Mouse (Mus musculus) left cerebral cortex, postnatal 10 days (tissue): Measurements from ENCODE around the gene Ostf1. TPM values are rescaled to one million over a fixed set of nuclear protein-coding genes. Genes with fewer than 3 reads are reported as not detected.
"Not testable (repeated sequence)": the region's sequence is repeated elsewhere in the genome, so short reads cannot be mapped to it uniquely, and the experiment has no call there.

Source experiments
- DNase-seq, 2 experiments: peaks; one replicate each; pipeline ENCODE4 v3.0.0; 2021 to 2022; ENCODE audit warnings: low spot score in 2 of 2, mixed read lengths in 1 of 2; ENCODE audit errors: extremely low spot score in 1 of 2
- intact Hi-C: fragments of 180-260 bp; cut with DNase I; formaldehyde crosslinking; loops from one replicate; pipeline ENCODE4 v1.15.1; 2025
- total RNA-seq, 2 experiments: library from RNA; stranded (reverse); gene quantifications; 2 replicates each; pipeline ENCODE4 v1.2.3; 2021

Gene Ostf1
- total RNA-seq, 2 experiments from 2014 or later: 19.6 to 20.5 TPM

DNA sequence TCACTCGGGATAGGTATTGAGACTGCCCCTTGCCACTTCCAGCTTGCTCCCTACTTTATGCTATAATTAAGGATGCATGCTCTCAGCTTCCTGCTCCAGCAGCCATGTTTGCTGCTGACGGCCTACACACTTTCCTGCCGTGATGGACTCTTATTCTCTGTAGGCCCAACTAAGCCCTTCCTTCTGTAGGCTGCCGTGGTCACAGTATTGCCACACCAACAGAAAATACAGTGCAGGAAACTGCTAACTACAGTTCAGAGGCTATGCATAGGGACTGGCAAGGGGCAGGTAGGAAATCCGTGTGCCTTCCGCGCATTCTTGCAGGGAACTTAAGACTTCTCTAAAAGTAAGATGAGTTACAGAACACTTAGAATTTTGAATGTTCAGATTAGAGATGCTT, 17.3 kb downstream of the Ostf1 start:
- DNase-seq: no peak
- intact Hi-C loops: no loop called here

DNA sequence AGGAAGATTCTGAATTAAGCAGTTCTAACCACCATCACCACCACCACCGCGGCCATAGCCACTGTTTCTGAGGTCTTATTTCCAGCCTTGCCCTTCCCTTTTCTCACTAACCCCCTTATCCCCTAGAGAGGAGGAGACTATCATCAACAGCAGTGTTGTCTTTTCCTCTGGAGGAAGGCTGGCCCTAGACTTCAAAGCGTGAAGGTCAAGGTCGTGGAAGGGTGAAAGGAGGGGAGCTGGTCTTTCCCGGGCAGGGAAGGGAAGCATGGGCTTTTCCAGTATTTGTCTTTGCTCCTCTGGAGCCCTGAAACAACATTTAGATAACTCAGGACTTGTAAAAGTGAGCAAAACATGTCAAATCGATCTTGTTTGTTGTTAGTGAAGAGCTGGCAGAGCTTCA, 22.6 kb downstream of the Ostf1 start:
- no peak for DNase-seq
- intact Hi-C loops: no loop called here

DNA sequence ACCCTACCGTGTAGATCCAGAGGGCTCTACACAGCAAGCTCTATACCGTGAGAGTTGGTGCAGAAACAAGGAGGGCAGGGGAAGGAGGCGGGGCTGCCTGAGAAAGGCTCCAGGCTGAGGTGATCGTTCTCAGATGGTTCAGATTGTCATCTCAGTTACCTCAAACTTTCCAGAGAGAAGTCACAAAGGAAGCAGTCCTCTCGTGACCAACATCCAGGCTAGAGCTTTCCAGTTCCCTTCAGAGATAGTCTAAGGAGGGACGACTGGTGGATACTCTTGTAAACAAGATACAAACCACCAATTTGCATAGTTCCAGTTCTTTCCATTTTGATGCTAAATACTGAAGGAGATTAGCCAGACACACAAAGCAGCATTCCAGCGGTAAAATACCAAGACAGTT, 23.7 kb downstream of the Ostf1 start:
- intact Hi-C loops: no loop called here
- no peak for DNase-seq

DNA sequence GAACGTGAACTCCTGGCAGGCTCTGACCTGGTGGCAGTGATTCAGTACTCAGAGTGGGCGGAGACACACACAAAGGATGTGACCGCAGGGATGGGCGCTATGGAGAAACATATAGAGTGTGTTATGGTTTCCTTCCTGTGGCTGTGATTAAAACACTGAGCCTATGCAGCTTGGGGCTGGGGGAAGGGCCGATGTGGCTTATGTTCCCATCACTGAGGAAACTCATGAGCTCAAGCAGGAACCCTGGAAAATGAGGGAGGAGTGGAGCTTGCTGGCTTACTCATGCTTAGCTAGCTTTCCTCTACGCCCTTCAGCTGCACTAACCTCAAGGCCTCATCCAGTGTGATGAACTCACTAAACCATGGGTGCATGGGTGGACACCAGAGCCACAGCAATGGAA, 28.6 kb downstream of the Ostf1 start:
- DNase-seq: no peak
- intact Hi-C loops: no loop called here

DNA sequence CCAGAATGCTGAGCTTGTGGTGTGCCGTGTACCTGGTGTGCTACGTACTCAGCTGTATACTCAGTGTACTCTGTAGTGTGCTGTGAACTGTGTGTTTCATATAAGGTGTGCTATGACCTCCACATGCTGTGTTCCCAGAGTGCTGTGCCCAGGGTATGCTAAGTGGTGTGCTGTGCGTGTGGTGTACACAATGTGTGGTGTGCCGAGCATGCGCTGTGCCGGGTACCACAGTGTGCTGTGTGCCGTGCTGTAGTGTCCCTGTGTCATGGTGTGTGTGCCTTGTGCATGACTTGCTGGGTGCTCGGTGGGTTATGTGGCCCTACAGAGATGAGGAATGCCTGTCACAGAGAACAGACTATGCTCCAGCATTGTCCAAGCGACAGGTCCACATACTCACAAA, 31.0 kb downstream of the Ostf1 start:
- intact Hi-C loops: no loop called here
- no peak for DNase-seq

DNA sequence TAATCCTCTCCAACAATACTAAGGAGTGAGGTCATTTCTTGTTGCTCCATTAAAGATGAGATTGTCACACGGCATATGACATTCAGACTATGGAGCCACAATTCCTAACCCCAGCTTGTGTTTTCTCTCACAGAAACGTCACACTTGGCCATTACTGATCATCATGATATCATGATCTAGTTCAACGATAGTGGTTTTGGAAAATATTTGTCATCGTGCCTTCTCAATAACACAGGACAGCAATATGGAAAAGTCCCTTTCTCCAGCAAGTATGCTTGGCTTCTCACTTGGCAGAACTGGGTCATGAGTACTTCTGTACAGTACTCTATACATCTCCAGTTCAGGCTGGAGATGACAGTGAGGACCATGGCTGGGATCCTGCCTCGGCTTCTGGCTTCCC, 32.0 kb downstream of the Ostf1 start:
- intact Hi-C loops: no loop called here

DNA sequence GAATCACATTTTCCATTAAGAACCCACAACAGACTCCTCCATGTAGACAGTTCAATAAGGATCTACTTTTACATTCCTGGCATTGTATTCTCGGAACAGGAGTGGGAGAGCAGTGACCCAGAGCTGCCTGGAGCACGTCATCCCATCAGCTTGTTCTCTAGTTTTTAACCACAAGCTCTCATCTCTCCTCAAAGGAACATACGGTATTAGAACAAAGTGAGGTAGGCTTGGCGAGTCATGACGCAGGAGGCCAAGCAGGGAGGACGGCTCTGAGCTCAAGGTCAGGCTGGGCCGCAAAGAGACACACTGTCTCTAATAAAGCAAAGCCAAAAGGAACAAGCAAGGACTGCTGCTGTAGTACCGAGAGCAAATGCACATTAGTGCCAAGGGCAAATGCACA, 32.6 kb downstream of the Ostf1 start:
- intact Hi-C loops: no loop called here
- DNase-seq: no peak

More for the DNA sequence above, 32.0 kb downstream of the Ostf1 start:
- DNase-seq: no peak

DNA sequence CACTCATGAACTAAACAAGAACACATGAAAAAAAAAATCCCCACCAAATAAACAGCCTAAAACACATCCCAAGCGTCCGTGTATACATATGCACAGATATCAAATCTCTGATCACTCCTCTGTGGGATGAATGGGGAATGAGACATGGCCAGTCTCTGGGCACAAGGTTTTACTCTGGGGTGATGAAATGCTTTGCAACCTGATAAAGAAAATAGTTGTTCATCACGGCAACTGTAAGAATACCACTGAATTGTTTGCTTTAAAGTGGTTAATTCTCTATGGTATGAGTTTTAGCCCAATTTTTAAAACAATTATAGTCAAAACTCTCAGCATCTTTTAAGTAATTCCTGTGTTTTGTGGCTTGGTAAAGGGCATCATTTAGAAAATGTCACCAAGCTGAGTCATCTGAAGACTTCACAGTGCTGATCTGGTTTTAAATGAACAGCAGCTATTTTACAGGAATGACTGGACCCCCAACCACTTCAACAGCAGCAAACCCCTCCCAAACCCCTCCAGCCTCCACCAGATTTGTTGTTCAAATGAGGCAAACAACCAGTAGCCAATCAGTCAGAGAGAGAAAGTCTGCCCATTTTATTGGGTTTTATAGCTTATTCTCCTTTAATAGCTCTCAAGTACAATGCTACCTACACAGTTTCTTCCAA, 33.2 kb downstream of the Ostf1 start:
- no peak for DNase-seq
- intact Hi-C loops: no loop called here

DNA sequence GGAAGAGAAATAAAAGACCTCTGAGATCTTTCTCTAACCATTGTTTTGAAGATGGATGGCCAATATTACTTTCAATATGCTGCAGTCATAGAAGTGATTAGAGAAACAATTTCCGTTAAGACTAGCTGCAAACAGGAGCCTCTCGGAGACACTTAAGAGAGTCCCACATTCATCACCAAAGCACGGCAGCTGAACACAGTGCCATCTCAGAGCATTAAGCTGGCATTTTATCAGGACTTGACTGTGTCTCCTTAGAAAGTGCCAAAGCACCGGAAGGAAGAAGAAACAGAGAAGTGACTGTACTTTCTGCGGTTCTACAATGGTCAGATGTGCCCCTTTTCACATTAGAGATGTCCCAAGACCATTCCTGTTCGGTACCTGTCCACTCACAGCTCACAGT, 33.9 kb downstream of the Ostf1 start:
- DNase-seq: no peak
- intact Hi-C loops: no loop called here

DNA sequence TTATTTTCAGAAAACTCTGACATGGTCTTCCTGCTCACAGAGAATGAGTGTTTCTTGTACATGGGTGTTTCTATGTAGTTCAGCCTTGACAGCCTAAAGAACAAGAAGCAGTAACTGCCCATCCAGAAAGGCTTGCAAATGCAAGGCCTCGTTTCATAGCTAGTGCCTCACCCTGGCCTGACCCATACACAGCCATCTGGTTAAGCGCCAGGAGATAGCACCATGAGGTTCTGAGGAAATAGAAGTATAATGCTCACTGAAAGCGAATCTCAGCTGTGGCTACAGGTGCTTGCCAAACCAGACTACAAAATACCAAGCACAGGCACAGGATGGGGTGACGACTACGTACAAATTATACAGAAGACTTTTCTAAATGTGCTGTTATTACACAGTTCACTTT, 34.7 kb downstream of the Ostf1 start:
- DNase-seq: no peak
- intact Hi-C loops: no loop called here

DNA sequence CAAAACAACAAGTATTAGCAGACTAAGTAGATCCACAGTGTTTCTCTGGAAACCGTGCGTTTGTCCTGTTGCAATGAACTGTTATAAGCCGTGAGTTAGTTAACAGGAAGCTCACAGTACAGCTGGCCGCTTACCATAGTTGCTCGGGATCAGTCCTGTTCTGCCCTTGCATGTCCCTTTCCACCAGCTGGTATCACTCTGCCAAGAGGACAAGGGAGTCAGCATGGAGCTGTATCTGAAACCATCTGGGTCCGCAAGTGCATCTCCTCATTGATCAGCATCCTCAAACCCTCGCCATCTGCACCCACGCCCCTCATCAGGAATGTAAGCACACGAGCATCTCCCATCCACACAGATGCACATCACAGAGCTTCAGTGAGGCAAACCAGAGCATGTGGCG, 37.9 kb downstream of the Ostf1 start:
- no peak for DNase-seq
- intact Hi-C loops: no loop called here

DNA sequence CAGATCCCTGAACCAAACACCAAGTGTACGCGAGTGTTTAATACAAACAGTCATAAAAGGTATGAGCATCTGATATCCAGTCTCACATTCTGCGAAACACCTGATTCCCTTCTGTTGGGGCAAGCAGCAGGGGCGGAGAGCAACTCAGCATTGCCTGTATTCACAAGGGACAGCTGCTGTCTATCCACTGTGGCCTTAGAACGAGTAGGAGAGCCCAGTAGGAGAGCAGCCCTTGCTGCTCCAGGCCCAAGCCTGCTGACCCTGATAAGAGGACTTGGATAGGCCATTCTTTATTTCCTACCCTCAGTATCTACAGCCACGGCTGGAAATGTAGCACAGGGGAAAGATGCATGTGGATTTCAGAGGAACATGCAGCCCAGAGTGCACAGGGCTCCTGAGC, 38.7 kb downstream of the Ostf1 start:
- DNase-seq: no peak
- intact Hi-C loops: no loop called here

DNA sequence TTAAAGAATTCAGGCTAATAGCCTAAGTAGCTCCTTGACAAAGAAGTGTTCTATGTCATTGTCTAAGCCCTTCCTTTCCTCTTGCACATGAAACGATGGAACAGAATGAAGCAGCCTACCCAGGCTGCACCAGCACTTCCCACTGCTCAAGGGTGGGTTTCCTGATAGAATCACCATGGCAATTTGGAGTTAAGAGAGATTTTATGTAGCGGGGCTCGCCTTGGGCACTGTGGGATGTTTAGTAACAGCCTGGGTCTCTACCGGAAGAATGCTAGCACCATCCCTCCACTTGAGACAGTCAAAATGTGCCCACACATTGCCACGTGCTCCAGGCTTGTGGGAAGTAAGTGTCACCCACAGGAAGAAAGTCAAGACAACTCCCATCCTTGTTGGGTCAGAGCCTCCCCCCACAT, 40.7 kb downstream of the Ostf1 start:
- DNase-seq: no peak

DNA sequence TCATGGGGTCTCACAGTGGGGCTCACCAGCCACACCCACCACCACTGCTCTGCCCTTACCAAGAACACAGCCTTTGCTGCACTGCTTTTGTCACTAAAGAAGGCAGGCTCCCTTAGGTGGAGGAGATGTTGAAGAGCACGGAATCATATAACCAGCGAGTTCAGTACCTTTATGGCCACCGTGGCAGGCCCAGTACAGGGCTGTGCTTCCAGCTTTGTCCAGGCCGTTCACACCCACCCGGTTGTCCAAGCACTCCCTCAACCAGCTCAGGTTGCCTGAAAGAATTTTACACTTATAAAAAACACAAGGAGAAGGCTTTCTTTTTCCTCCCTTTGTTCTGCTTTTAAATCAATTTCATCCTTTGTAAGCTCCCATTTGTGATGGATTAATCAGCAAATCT, 41.4 kb downstream of the Ostf1 start:
- DNase-seq: no peak
- intact Hi-C loops: no loop called here

More for the DNA sequence above, 40.7 kb downstream of the Ostf1 start:
- intact Hi-C loops: no loop called here

DNA sequence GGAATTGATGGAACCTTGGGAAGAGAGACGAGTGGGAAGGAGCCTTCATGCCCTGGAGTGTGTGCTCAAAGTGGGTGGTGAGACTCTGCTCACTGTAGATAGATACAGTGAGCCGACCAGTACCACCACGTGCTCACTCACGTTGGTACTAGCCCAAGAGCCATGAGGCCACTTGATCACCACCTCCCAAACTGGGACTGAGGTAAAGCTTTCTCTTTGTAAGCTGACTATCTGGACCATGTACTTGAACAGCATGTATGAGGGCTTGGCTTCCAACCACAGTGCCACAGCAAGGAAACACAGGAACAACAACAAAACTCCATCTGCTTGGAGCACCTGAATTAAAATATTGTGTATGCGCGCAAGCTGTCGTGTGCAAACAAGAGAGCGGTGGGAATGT, 42.3 kb downstream of the Ostf1 start:
- intact Hi-C loops: no loop called here
- DNase-seq: no peak

DNA sequence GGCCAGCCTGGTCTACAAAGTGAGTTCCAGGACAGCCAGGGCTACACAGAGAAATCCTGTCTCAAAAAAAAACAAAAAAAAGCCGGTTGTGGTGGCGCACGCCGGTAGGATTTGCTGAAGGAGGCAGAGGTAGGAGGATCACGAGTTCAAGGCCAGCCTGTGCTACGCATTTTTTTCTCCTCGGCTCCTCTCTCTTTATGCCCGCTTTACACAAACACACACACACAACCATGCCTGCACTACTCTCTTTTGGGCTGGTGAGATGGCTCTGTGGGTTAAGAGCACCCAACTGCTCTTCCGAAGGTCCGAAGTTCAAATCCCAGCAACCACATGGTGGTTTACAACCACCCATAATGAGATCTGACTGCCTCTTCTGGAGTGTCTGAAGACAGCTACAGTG, 42.8 kb downstream of the Ostf1 start:
- DNase-seq, intact Hi-C loops: not testable (repeated sequence)

DNA sequence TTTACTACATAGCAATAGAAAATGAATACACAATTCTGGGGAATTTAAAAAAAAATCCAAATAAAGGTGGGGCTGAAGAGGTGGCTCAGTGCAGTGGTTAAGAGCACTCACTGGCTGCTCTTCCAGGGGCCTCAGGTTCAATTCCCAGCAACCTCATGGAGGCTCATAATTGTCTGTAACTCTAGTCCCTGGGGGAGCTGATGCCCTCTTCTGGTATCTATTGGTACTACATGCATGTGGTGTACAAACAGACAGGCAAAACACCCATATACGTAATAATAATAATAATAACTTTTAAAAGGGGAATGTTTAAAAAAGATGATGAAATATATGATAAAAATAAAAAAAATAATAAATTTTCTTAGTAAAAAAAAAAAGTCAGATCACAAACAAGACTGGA, 43.4 kb downstream of the Ostf1 start:
- DNase-seq: no peak
- intact Hi-C loops: no loop called here

DNA sequence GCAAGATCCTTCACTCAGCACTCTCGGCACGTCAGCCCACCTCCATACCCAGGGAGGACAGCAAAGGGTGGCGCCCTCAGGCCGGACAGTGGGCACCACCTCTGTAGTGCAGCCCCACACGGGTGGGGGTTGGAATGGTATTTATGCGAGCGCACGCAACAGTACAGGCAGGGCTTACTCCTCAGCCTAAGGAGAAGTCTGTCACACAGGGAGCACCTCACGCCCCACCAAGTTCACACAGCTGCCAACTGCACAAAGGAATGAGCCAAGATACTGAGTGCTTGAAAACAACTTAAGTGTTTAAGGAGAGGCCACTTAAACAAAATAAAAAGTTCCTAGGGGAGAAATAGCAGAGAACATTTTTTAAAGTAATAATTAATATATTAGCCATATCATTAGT, 44.5 kb downstream of the Ostf1 start:
- DNase-seq: no peak
- intact Hi-C loops: no loop called here

DNA sequence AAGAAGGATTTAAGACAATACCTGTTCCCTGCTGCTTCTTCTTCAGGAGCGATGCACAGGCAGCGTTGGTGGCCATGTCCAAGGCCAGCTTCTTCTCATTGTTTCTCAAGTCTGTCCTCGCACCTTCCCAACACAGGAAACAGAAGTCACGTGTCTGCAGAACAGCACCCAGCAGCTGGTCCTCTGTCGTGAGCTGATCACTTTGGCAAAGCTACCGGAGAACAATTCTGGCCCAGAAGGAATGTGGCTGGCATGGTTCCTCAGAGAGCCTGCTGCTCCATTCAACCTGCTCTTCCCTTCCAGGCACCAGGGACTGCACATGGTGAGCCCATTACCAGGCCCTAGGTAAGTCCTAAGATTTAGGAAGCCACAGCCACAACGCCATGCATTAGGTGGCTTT, 47.0 kb downstream of the Ostf1 start:
- intact Hi-C loops: no loop called here
- no peak for DNase-seq

DNA sequence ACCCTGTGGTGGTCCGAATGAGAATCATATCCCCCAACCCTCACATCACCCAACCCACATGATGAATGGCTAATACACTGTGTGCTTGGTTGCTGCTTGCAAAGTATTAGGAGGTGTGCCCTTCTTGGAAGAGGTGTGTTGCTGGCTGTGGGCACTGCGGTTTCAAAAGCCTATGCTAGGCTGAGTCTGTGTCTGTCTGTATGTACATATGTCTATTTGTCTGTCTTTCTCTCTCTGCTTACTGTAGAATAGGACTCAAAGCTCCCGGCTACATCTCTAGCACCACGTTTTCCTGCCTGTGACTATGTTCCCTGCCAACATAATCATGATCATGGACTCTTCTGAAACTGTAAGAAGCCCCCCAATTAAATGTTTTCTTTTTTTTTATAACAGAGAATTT, 47.9 kb downstream of the Ostf1 start:
- DNase-seq: no peak
- intact Hi-C loops: no loop called here

DNA sequence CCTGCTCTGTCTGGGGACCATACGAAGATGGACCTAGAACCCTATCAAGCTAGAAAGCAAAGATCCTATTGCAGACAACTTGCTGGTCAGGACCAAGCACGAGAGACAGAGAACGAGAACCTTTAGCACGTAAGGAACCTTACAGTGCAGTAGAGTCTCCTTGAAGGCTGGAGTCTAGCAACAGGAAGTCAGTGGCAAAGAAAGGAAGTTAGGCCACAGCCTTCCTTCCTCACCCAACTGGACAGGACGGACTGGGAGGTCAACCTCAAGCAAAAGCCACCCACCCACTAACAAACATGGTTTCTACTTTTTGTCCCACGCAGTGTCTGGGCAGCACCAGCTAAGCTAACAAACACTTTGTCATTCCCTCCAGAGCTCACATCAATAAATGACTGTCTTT, 48.7 kb downstream of the Ostf1 start:
- no peak for DNase-seq
- intact Hi-C loops: no loop called here
